Mouse (Mus musculus) gastrocnemius, adult 8-10 months (tissue): ENCODE results near the gene Nucb1. TPM values are rescaled to one million over a fixed set of nuclear protein-coding genes. Genes with fewer than 3 reads are reported as not detected.
"Not testable (repeated sequence)": the region's sequence is repeated elsewhere in the genome, so short reads cannot be mapped to it uniquely, and the experiment has no call there.

Source experiments
- DNase-seq, 2 experiments: peaks; one replicate each; pipeline ENCODE4 v3.0.0; 2022; ENCODE audit warnings: low spot score in 2 of 2
- total RNA-seq, 4 experiments: library from RNA; stranded (reverse); gene quantifications; 2 replicates each; pipeline ENCODE4 v1.2.4; 2022

Gene Nucb1
- total RNA-seq, 4 experiments from 2014 or later = 51.1 to 66.1 (median 56.8) TPM

GRCm38 (mm10) chr7:45524841-45525621 is 14.8 kb upstream of the Nucb1 start:
- DNase-seq = peak in 1 of 2 experiments; percentile 27

- DNase-seq = no peak
Measured at GRCm38 (mm10) chr7:45523678-45524170, 13.5 kb upstream of the Nucb1 start.

DNA sequence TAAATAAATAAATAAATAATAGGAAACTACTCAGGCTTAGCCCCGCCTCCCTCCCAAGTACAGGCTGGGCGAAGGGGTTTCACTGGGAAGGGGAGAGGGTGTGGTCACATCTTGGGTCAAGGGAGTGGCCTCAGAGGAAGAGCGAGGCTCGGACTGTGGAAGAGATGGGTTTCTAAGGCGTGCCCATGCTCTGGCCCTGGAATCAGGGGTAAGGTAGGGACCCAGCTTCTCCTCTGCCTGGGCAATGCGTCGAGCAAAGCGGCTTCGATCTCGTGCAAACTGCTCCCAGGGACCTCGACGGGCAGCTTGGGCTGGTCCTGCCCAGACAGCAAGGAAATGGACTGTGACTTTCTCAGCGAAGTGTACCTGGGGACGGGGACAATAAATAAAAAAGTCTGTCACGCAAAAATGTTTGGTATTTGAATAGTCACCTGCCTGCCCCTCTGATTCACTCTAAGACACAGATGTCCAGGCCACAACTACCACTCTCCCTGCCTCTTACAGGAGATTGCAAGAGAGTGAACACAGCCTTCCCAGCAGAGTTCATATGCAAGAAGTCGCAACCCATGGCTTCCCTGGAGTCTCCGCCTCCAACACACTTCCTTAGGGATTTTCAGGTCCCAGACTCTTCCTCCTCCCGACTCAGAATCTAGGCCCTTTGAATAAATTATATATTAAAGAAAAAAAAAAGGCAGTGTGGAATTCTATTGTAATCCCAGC is 12.9 kb upstream of the Nucb1 start:
- no peak for DNase-seq

- DNase-seq = no peak
Measured at GRCm38 (mm10) chr7:45522194-45522752, 12.1 kb upstream of the Nucb1 start.

DNA sequence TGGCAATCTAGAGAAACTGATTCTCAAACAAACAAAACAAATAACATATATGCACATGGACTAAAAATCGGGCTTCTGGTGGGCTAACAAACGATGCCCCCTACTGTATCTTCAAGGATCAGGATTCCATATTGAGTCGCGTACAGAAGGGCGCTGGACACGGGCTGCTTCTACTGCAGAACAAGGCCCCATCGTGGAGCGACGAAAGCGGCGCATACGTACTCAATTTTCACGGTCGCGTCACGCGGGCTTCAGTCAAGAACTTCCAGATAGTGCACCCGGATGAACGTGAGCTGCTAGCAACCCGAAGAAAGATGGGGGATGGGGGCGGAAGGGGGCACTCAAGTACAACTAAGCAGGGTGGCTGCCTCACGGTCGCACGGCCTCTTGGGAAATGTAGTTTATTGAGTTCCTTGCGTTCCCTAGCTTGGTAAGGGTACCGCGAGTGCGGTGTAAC is 11.6 kb upstream of the Nucb1 start:
- DNase-seq = peak; percentile 78 to 83

- no peak for DNase-seq
Measured at GRCm38 (mm10) chr7:45520605-45521004, 10.4 kb upstream of the Nucb1 start.

- no peak for DNase-seq
Measured at GRCm38 (mm10) chr7:45519345-45520120, 9.3 kb upstream of the Nucb1 start.

- no peak for DNase-seq
Measured at GRCm38 (mm10) chr7:45518618-45519017, 8.4 kb upstream of the Nucb1 start.

- DNase-seq = not testable (repeated sequence)
Measured at GRCm38 (mm10) chr7:45516846-45517245, 6.6 kb upstream of the Nucb1 start.

DNA sequence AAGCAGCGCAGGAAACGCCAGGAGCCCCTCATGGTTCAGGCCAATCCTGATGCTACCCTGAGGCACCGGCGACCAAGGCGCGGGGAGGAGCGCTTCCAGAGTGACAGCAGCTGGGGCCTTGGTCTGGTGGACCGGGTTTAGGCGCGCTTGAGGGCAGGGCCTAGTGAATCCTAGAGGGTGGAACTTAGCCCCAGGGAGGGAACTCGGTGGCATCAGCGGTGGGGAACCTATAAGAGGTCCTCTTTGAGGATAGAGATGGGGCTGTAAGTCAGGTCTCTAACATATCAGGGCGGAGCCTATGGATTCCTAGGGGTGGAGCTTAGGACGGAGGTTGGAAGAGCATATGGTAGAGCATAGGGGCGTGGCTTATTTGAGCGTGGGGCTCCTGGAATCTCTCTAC is 5.2 kb upstream of the Nucb1 start:
- DNase-seq = no peak

- no peak for DNase-seq
Measured at GRCm38 (mm10) chr7:45514411-45514810, 4.2 kb upstream of the Nucb1 start.

DNA sequence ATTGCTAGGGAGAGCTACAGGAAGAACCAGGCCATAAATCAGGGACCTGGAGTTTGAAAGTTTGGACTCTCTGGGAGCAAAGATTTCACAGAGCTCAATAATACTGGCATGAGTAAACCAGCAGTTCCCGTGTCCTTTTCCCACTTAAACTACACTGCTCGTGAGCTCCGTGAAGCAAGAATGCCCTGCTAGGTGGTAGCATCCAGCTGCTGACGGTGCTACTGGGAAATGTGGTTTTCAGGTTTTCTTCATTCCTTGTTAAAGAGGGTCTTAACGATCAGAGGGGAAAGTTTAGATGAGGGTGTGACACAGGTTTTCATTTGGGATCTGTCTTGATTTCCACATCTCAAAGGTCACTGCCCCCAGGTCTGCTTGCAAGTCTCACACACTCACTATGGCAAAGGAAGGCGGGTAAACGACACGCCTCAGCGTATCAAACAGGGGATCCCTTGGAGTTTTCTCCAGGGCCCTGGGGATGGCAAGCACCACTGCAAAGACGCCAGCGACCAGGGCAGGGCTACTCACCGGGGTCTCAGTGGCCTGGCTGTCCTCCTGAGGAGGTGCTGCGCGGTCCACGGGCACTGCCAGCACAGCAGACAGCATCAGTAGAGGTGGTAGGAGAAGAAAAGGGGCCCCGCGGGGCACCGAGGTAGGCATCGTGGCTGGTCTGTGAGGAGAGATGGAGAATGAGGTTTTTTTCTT is 874 bp downstream of the Nucb1 start:
- DNase-seq = no peak

GRCm38 (mm10) chr7:45508561-45508960 is 1.6 kb downstream of the Nucb1 start:
- DNase-seq = no peak

- DNase-seq = no peak
Measured at GRCm38 (mm10) chr7:45507583-45507982, 2.6 kb downstream of the Nucb1 start.

GRCm38 (mm10) chr7:45498427-45498826 is 11.8 kb downstream of the Nucb1 start:
- no peak for DNase-seq

DNA sequence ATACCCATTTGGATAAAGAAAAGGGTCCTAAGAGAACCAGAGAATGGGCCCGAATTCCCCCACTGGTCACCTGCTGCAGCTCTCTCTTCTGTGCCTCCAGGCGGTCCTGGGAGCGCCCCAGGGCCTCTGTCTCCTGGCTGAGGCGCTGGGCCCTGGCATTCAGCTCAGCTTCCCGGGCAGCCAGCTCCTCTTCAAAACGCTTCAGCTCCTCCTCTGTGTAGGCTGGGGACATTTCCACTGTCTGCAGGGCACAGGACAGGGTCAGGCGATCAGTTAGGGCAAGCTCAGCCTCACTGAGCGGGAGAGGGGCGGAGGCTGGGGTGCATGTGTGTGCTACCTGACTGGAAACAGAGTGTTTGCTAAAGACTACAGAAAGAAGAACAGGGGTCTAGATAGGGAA is 15.7 kb downstream of the Nucb1 start:
- DNase-seq = no peak

DNA sequence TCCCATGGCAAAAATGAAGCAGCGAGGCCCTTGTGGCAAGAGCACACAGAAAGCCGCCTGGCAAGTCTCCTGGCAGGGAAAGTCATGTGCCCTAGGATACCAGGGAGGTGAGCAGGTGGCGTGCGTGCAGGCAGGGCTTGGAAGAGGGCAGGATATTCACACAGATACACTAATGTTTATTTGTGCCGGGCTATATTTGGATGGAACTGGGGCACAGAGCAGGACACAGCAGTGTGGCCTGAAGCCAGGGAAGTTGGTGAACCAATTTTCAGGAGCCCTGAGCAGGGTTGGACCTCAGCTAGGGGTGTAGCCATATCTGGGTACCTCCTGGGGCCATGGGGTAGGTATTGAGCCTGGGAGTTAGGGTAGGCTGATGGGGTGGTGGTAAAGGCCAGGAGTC is 17.3 kb downstream of the Nucb1 start:
- peak; percentile 44 to 63 for DNase-seq

DNA sequence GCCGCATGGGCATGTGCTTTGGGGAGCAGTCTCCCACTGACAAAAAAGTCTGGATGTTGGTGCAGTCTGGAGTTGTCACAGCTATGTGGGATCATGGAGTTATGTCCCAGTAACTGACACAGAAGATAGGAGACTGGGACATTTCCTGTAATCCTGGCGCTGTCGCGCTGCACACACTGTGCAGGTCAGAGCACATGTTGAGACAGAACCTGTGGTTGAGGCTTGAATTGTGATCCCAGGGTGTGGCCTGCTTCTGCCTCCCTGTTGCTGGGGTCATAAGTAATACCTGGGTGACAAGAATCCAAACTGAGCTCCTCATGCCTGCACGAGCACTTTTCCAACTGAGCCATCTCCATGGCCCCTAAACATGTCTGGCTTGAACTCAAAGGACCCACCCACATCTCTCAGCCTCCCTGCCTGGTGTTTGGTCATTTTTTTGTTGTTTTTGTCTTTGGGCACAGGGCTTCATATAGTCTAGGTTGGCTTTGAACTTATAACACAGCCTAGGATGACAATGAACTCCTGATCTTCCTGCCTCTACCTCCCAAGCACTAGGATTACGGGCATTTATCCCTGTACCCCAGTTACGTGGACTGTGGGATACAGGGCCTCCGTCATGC is 17.9 kb downstream of the Nucb1 start:
- DNase-seq = no peak

DNA sequence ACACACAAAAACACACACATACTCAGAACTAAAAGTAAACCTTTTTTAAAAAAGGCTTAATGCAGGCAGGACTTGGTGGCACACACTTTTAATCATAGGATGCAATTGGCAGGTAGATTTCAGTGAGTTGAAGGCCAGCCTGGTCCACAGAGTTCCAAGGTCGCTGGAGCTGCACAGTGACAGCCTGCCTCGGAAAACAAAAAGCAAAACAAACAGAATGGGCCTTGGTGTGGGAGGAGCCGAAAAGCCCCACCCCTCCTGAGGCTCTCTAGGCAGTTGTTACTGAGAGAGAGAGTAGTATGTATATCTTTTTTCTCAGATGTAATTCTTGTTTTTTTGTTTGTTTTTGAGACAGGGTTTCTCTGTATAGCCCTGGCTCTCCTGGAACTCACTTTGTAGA is 18.9 kb downstream of the Nucb1 start:
- DNase-seq = no peak

DNA sequence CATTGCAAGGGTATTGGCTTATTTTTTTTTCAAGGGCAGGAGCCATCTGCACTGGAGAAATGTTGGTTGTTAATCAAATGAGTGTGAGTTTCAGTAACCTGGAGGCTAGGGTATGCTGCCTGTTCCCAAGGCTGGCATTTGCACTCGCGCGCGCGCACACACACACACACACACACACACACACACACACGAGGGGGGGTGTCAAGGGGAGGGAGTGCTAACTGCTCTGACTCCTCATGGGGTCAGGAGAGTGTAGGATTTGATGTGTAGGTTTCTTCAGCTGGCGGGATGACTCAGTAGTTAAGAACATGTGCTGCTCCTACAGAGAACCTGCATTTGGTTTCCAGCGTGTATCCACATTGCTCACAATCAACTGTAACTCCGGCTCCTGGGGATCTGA is 19.4 kb downstream of the Nucb1 start:
- no peak for DNase-seq
